ENCODE assay signal across 10 mouse cellular contexts in the genomic region with DNA sequence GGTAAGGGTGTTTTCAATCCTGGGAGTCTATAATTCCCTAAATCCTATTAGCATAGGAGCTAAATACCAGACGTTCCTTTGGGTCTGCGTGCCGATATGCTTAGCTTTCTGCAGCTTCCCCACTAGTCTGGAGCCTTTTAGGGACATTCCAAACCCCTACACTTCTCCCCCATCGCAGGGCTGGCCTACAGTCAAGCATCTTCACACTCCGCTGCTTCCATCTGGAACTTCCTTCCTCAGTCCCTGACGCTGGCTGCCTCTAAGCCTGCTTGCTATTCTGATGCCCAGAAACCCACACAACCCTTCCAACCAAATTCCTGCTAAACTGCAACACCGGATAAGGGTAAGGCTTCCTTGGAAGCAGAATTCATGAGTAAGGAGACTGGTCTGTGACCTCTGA. TPM values are rescaled to one million over a fixed set of nuclear protein-coding genes. Genes with fewer than 3 reads are reported as not detected.
DNase-seq lines count a peak whose midpoint lies in the region; ATAC-seq lines count a peak whose summit lies in the region.
"Had no signal": no experiment of that assay in that cellular context is flagged by ENCODE, and none has a peak within 500 bp of the region (broad histone marks: within the 10 kb centered on the region; RNA-seq: fewer than 3 reads in every experiment).

No protein-coding gene starts in this region.

- no peak overlapping the region for H3K27ac ChIP-seq in neural tube, embryonic 15.5 days (replicated peaks)
- H3K27ac ChIP-seq: limb, embryonic 13.5 days had no signal

- WGBS in neural tube, embryonic 15.5 days = 75% methylated on average over 7 of the region's 7 CpGs

- no peaks in the 10 kb centered on the region for H3K36me3 ChIP-seq in neural tube, embryonic 15.5 days
- H3K36me3 ChIP-seq: limb, embryonic 13.5 days had no signal

- no peak overlapping the region for H3K4me3 ChIP-seq in neural tube, embryonic 15.5 days (replicated peaks)
- H3K4me3 ChIP-seq: limb, embryonic 13.5 days had no signal

- intact Hi-C loops in left cerebral cortex, postnatal 10 days (cut with DNase I) = no loop called here

- H3K9me3 ChIP-seq in neural tube, embryonic 15.5 days (replicated peaks) = no peaks in the 10 kb centered on the region
- H3K9me3 ChIP-seq: limb, embryonic 13.5 days had no signal

- no peak overlapping the region for H3K9ac ChIP-seq in neural tube, embryonic 15.5 days (replicated peaks)
- H3K9ac ChIP-seq: limb, embryonic 13.5 days had no signal

- no peak overlapping the region for H3K4me2 ChIP-seq in neural tube, embryonic 15.5 days
- H3K4me2 ChIP-seq: limb, embryonic 13.5 days had no signal

- no peaks in the 10 kb centered on the region for H3K4me1 ChIP-seq in neural tube, embryonic 15.5 days

- peak; percentile 82 for ATAC-seq in cerebellum, adult (ENCODE audit: insufficient number of reproducible peaks, low FRiP score, low TSS enrichment)
- no peak for ATAC-seq in neural tube, embryonic 15.5 days (ENCODE audit: low FRiP score)

- DNase-seq in NIH3T3 (ENCODE audit: low read depth) = peak; percentile 6
- peak; percentile 31 to 50 for DNase-seq in frontal cortex, postnatal 25 days (ENCODE audit: low spot score in 2 of 2)
- peak; percentile 59 to 77 for DNase-seq in left cerebral cortex, postnatal 10 days (ENCODE audit: extremely low spot score in 1 of 2, low spot score in 2 of 2)
- no peak for DNase-seq in B cell, adult 2 months
- no peak for DNase-seq in adrenal gland, postnatal 10 days
- DNase-seq: gastrocnemius, postnatal 25 days had no signal

- no peaks in the 10 kb centered on the region for H3K27me3 ChIP-seq in neural tube, embryonic 15.5 days (replicated peaks)
- H3K27me3 ChIP-seq: limb, embryonic 13.5 days had no signal

RNA-seq across cellular contexts. Expression of a gene that starts 35.3 kb away (rescaled TPM):
- 100 to 1,000 TPM; 577 to 581 TPM for total RNA-seq in left cerebral cortex, postnatal 10 days (2021)
- total RNA-seq in adrenal gland, postnatal 10 days (2021) = 1,000 to 10,000 TPM; 1,158 to 1,169 TPM
- 1,001 and 1,078 TPM in 2 replicates for polyA plus RNA-seq in neural tube, embryonic 15.5 days (2015; fragmentation: Nextera tagmentation; extraction: Ambion mirVana)

RNA-seq across cellular contexts. Expression of a gene that starts 46.0 kb away (rescaled TPM):
- not detected for total RNA-seq in left cerebral cortex, postnatal 10 days (2021)
- total RNA-seq in adrenal gland, postnatal 10 days (2021) = not detected
- polyA plus RNA-seq in neural tube, embryonic 15.5 days (2015; fragmentation: Nextera tagmentation; extraction: Ambion mirVana) = not detected in 2 replicates
- total RNA-seq: gastrocnemius, postnatal 25 days had no signal
- polyA plus RNA-seq: limb, embryonic 13.5 days; neural tube, embryonic 14.5 days had no signal

Comparison
In these comparisons a context has a peak if more than half of its experiments do, and no peak if none do; other contexts are left out.
1. DNase-seq: peak in NIH3T3 (single experiment), frontal cortex, postnatal 25 days (2 of 2) and left cerebral cortex, postnatal 10 days (2 of 2); none in B cell, adult 2 months (0 of 2) and adrenal gland, postnatal 10 days (single experiment).